Mouse (Mus musculus): ENCODE measurements around the gene 1700001L19Rik.

DNA sequence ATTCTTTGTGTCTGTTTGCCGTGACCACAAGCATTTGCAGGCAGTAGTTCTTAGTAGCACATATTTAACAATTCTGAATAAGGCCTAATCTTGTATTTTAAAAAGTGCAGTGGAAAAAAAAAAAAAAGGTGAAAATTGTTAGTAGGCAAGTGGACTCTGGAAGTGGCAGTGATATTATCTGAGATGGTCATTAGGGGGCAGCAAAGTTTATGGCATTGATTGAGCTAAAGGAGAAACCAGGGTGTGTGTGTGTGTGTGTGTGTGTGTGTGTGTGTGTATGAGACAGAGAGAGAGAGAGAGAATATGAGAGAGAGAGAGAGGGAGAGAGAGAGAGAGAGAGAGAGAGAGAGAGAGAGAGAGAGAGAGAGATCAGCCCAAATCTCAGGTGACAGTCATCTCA lies 3.4 kb upstream of the 1700001L19Rik start:
- TF ChIP-seq POLR2A (IDR thresholded peaks at IDR 0.05; ENCODE audit: control insufficient read depth, extremely low read depth, insufficient read depth, low read length, poor library complexity) = no peak
- no peak for TF ChIP-seq CTCF (IDR thresholded peaks at IDR 0.05; ENCODE audit: borderline replicate concordance, control insufficient read depth, extremely low read depth, insufficient read depth, low read length, poor library complexity)
